Mouse (Mus musculus) midbrain, embryonic 16.5 days (tissue): ENCODE data around the gene Nfix. TPM values are rescaled to one million over a fixed set of nuclear protein-coding genes. Genes with fewer than 3 reads are reported as not detected.
A peak's percentile ranks its signal among the peaks of the same experiment; 100 is the strongest.

Source experiments
- ATAC-seq: fragments of 200-750 bp; cut with Nextera tagmentation; 2 replicates; pipeline ENCODE4 v1.8.0; 2017; ENCODE audit warnings: moderate TSS enrichment
- H3K27ac ChIP-seq: fragments of 300-500 bp; sonication (generic); 2 replicates; pipeline ENCODE4 v1.5.1; 2014; ENCODE audit warnings: mild to moderate bottlenecking, low read length, mixed read lengths
- H3K27me3 ChIP-seq: fragments of 300-500 bp; sonication (generic); 2 replicates; pipeline ENCODE4 v1.6.1; 2014; ENCODE audit warnings: low read depth, low read length, mixed read lengths; ENCODE audit not compliant: control insufficient read depth, insufficient read depth
- H3K36me3 ChIP-seq: fragments of 300-500 bp; sonication (generic); 2 replicates; pipeline ENCODE4 v1.6.1; 2014; ENCODE audit warnings: mild to moderate bottlenecking, low read length, moderate library complexity, mixed read lengths; ENCODE audit not compliant: control insufficient read depth, insufficient read depth
- H3K4me1 ChIP-seq: fragments of 300-500 bp; sonication (generic); 2 replicates; pipeline ENCODE4 v1.6.1; 2014; ENCODE audit warnings: mild to moderate bottlenecking, low read length, mixed read lengths; ENCODE audit not compliant: control insufficient read depth, insufficient read depth
- H3K4me2 ChIP-seq: fragments of 300-500 bp; sonication (generic); 2 replicates; pipeline ENCODE4 v1.6.1; 2014; ENCODE audit warnings: mild to moderate bottlenecking, low read length, mixed read lengths
- H3K4me3 ChIP-seq: fragments of 300-500 bp; sonication (generic); 2 replicates; pipeline ENCODE4 v1.5.1; 2014; ENCODE audit warnings: low read depth, mild to moderate bottlenecking, low read length, moderate library complexity, mixed read lengths
- H3K9ac ChIP-seq: fragments of 300-500 bp; sonication (generic); 2 replicates; pipeline ENCODE4 v1.6.1; 2014; ENCODE audit warnings: low read depth, low read length, mixed read lengths
- H3K9me3 ChIP-seq: fragments of 300-500 bp; sonication (generic); replicated peaks from 2 replicates; pipeline ENCODE4 v1.6.1; 2014; ENCODE audit warnings: mild to moderate bottlenecking, low read length, mixed read lengths; ENCODE audit not compliant: control insufficient read depth, poor library complexity, severe bottlenecking
- WGBS: fragments of 180-500 bp; shearing (Covaris S2); extraction: QIAGEN DNeasy Blood & Tissue Kit; methylation state at CpG from one replicate; pipeline ENCODE4 v1.1.7; 2014; 5-methylcytosine and 5-hydroxymethylcytosine counted together
- polyA plus RNA-seq: library from polyadenylated mRNA; unstranded; fragments of >200 nt; fragmentation: Nextera tagmentation; extraction: Ambion mirVana; gene quantifications from 2 replicates; pipeline ENCODE4 v1.2.1, GENCODE M21; 2015

Nfix gene
- polyA plus RNA-seq, 1 experiment from 2014 or later: 55.4 TPM

- H3K4me2 ChIP-seq: no peak overlapping the region
- H3K27me3 ChIP-seq: peaks cover 3% of the 10 kb centered on the region; the same call in 1 of the 2 replicates
- H3K27ac ChIP-seq: no peak overlapping the region
- no peak for ATAC-seq
- H3K4me3 ChIP-seq: no peak overlapping the region
- 65% methylated on average over 7 of the region's 7 CpGs for WGBS
- no peaks in the 10 kb centered on the region; the same call in 1 of the 2 replicates for H3K4me1 ChIP-seq
- H3K36me3 ChIP-seq: no peaks in the 10 kb centered on the region
- H3K9me3 ChIP-seq: no peaks in the 10 kb centered on the region
- H3K9ac ChIP-seq: no peak overlapping the region
Observed at GRCm38 (mm10) chr8:84759126-84759525, 41.0 kb downstream of the Nfix start.

GRCm38 (mm10) chr8:84758308-84758707 lies 41.8 kb downstream of the Nfix start:
- no peak overlapping the region for H3K9ac ChIP-seq
- no peak overlapping the region for H3K4me3 ChIP-seq
- H3K4me1 ChIP-seq: no peaks in the 10 kb centered on the region; the same call in 1 of the 2 replicates
- no peak overlapping the region for H3K27ac ChIP-seq
- H3K36me3 ChIP-seq: no peaks in the 10 kb centered on the region
- no peak for ATAC-seq
- H3K4me2 ChIP-seq: no peak overlapping the region
- WGBS: 89% methylated on average over 3 of the region's 3 CpGs
- H3K27me3 ChIP-seq: no peaks in the 10 kb centered on the region; the same call in 1 of the 2 replicates
- H3K9me3 ChIP-seq: no peaks in the 10 kb centered on the region

- no peaks in the 10 kb centered on the region; the same call in 1 of the 2 replicates for H3K27me3 ChIP-seq
- H3K9me3 ChIP-seq: no peaks in the 10 kb centered on the region
- no peak for ATAC-seq
- no peaks in the 10 kb centered on the region for H3K36me3 ChIP-seq
- H3K9ac ChIP-seq: no peak overlapping the region
- no peaks in the 10 kb centered on the region; the same call in 1 of the 2 replicates for H3K4me1 ChIP-seq
- no peak overlapping the region for H3K4me3 ChIP-seq
- H3K27ac ChIP-seq: no peak overlapping the region
- no peak overlapping the region for H3K4me2 ChIP-seq
- WGBS: 47% methylated on average over 5 of the region's 5 CpGs
Observed at GRCm38 (mm10) chr8:84757501-84757900, 42.6 kb downstream of the Nfix start.

GRCm38 (mm10) chr8:84752734-84753582 lies 47.2 kb downstream of the Nfix start:
- H3K27me3 ChIP-seq: peaks cover 14% of the 10 kb centered on the region
- H3K9ac ChIP-seq: no peak overlapping the region
- H3K4me1 ChIP-seq: no peaks in the 10 kb centered on the region; the same call in 1 of the 2 replicates
- no peaks in the 10 kb centered on the region for H3K9me3 ChIP-seq
- WGBS: 86% methylated on average over 6 of the region's 6 CpGs
- ATAC-seq: no peak
- no peak overlapping the region for H3K4me3 ChIP-seq
- H3K36me3 ChIP-seq: no peaks in the 10 kb centered on the region
- no peak overlapping the region for H3K27ac ChIP-seq
- H3K4me2 ChIP-seq: no peak overlapping the region

GRCm38 (mm10) chr8:84749519-84749918 lies 50.6 kb downstream of the Nfix start:
- Histone ChIP-seq H3K4me2 (no peak overlapping the region), H3K4me1 (peaks cover 12% of the 10 kb centered on the region), H3K9ac (no peak overlapping the region; the same call in 1 of the 2 replicates), H3K36me3 (no peaks in the 10 kb centered on the region), H3K27ac (peak overlapping the region; percentile 41; the same call in 1 of the 2 replicates), H3K4me3 (no peak overlapping the region), H3K9me3 (no peaks in the 10 kb centered on the region), H3K27me3 (peaks cover 30% of the 10 kb centered on the region)
- WGBS: 62% methylated on average over 16 of the region's 16 CpGs
- 0 out of 2 replicates have a peak, but pooled peaks have one; percentile 38 for ATAC-seq

- no peak overlapping the region for H3K4me3 ChIP-seq
- H3K4me2 ChIP-seq: no peak overlapping the region
- peak overlapping the region; percentile 59; the same call in 1 of the 2 replicates for H3K27ac ChIP-seq
- H3K9ac ChIP-seq: no peak overlapping the region
- H3K4me1 ChIP-seq: peaks cover 39% of the 10 kb centered on the region
- no peak for ATAC-seq
- 9% methylated on average over 17 of the region's 17 CpGs for WGBS
- no peaks in the 10 kb centered on the region for H3K9me3 ChIP-seq
- H3K27me3 ChIP-seq: peaks cover 51% of the 10 kb centered on the region
- no peaks in the 10 kb centered on the region for H3K36me3 ChIP-seq
Observed at GRCm38 (mm10) chr8:84745032-84745925, 54.9 kb downstream of the Nfix start.

- Histone ChIP-seq H3K4me2 (no peak overlapping the region), H3K36me3 (no peaks in the 10 kb centered on the region), H3K9me3 (no peaks in the 10 kb centered on the region), H3K4me3 (no peak overlapping the region), H3K9ac (no peak overlapping the region), H3K4me1 (peaks cover 39% of the 10 kb centered on the region), H3K27me3 (peaks cover 55% of the 10 kb centered on the region), H3K27ac (peak overlapping the region; percentile 59)
- 5% methylated on average over 17 of the region's 17 CpGs for WGBS
- ATAC-seq: peak; percentile 51; the same call in 1 of the 2 replicates
Observed at GRCm38 (mm10) chr8:84743517-84744420, 56.4 kb downstream of the Nfix start.

GRCm38 (mm10) chr8:84743054-84743415 lies 57.1 kb downstream of the Nfix start:
- H3K27me3 ChIP-seq: peaks cover 62% of the 10 kb centered on the region

More at GRCm38 (mm10) chr8:84743054-84743415, 57.1 kb downstream of the Nfix start:
- H3K4me2 ChIP-seq: no peak overlapping the region
- no peaks in the 10 kb centered on the region for H3K9me3 ChIP-seq
- H3K4me1 ChIP-seq: peaks cover 42% of the 10 kb centered on the region
- no peaks in the 10 kb centered on the region for H3K36me3 ChIP-seq
- H3K9ac ChIP-seq: peak overlapping the region; percentile 12; the same call in 1 of the 2 replicates
- no peak overlapping the region for H3K4me3 ChIP-seq
- ATAC-seq: no peak
- WGBS: 13% methylated on average over 10 of the region's 10 CpGs
- H3K27ac ChIP-seq: peak overlapping the region; percentile 59
